Mouse (Mus musculus) ovary, postnatal 14 days (tissue): ENCODE measurements around the gene Zbtb9.
"Not testable (repeated sequence)": the region's sequence is repeated elsewhere in the genome, so short reads cannot be mapped to it uniquely, and the experiment has no call there.

Source experiments
- DNase-seq: peaks from one replicate; pipeline ENCODE4 v3.0.0; 2022; ENCODE audit warnings: low spot score

The Zbtb9 gene

DNA sequence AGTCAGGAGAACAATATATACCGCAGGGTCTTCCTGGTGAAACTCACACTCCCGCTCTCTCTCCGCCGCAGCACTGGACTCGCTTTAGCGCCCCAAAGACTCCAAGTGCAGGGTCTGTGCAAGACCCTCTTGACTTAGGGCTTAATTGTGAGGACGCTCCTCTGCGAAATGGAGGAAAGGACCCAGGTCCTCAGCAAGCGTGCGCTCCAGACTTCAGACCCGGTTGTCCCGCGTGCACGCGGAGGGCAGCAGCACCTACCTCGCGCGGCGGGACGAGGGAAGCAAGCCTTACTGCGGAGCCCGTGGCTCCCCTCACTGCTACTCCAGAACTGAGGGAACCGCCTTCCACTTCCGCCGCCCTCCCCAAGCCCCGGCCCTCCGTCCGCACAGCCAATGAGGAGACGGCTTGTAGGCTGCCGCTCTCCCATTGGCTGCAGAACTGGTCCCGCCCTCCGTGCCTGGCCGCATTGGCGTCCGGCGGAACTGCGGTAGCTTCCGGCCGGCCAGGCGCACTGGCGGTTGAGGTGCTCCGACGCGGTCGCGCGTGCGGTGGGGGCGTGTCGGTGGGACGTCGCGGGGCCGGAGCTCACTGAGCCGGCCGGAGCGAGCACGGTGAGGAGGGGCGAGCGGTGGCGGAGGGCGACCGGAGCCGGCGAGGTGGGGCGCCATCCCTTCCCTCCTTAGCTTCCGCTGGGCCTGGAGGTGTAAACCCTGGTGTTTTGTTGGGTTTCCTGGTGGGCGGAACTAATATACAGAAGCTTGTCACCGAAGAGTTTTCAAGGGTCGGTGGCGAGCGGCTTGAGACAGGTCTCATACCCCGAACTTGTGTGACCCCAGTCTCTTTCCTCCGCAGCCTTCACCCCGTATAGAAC lies at the start of gene Zbtb9:
Zbtb9 (plus strand) TSS at position 465 of the 872 bp plus-strand sequence.
- DNase-seq, result peak; percentile 94

DNA sequence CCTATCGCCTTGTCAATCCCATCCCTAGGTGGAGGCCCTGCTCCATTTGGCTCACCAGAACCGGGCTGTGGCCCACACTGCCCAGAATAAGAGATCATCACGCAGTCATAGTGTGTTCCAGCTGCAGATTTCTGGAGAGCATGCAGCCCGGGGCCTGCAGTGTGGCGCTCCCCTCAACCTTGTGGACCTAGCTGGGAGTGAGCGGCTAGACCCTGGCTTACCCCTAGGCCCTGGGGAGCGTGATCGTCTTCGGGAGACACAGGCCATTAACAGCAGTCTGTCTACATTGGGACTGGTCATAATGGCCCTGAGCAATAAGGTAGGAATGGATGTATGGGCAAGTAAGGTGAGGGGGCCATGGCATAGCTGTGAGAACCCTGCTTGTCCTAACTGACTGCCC lies 47.6 kb upstream of the Zbtb9 start:
- not testable (repeated sequence) for DNase-seq

DNA sequence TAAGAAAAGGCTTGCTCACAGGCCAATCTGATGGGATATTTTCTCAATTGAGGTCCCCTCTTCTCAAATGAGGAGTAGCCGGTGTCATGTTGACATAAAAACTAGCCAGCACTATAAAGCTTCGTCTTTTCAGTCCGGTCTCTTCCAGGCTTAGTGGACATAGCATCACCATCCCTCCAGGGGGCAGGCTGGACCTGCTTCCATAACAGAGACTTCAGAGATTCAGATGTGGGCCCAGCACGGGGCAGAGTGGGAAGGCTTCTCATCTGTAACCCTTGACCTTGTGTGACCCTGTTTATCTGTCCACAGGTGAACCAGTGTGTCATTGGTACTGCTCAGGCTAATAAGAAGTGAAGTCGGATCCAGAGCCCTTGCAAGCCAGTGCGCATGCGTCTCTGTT lies 41.2 kb upstream of the Zbtb9 start:
- not testable (repeated sequence) for DNase-seq

DNA sequence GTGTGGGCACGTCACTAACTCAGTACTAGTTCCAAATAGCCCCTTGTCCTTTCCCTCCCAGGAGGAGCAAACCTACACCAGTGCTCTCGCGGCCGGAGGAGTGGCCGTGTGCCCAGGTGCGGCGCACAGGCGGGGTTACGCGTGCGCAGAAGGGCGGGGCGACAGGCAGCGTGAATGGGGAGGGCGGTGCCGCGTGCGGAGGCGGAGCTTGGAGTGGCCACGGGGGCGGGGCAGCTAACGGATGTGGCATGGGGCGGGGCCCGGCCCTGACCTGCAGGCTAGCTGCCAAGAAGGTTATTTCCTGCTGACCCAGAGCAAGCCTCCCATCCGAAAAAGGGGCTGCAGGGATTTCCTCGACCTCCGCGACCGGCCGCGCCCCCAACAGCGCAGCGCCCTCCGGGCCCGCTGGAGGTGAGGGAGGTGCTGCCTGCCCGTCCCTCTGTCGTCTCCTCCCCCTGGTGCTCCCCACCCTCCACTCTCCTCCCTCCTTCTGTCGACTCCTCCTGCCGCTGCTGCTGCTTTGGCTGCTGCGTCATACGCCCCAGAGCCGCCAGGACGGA lies 40.0 kb upstream of the Zbtb9 start, which contains the start of gene Phf1:
Phf1 (plus strand) TSS at position 214 of the 560 bp plus-strand sequence.
- DNase-seq, result peak; percentile 99

DNA sequence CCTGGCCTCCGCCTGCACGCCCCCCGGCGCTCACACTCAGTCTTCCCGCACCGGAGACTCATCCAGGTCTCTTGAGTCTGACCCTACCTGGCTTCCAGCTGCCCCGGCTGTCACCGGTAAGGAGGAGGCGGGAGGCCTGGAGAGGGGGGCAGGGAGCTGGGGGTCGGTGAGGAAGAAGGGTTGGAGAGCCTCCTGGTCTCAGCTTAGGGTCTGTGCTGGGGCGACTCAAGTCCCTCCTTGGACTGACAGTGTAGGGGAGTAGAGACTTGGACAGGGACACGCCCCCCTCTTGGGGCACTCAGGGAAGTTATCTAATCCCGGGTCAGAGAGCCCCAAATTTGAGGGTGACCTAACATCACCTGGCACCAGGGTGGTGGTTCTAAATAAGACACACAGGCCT lies 39.5 kb upstream of the Zbtb9 start:
- no peak for DNase-seq

DNA sequence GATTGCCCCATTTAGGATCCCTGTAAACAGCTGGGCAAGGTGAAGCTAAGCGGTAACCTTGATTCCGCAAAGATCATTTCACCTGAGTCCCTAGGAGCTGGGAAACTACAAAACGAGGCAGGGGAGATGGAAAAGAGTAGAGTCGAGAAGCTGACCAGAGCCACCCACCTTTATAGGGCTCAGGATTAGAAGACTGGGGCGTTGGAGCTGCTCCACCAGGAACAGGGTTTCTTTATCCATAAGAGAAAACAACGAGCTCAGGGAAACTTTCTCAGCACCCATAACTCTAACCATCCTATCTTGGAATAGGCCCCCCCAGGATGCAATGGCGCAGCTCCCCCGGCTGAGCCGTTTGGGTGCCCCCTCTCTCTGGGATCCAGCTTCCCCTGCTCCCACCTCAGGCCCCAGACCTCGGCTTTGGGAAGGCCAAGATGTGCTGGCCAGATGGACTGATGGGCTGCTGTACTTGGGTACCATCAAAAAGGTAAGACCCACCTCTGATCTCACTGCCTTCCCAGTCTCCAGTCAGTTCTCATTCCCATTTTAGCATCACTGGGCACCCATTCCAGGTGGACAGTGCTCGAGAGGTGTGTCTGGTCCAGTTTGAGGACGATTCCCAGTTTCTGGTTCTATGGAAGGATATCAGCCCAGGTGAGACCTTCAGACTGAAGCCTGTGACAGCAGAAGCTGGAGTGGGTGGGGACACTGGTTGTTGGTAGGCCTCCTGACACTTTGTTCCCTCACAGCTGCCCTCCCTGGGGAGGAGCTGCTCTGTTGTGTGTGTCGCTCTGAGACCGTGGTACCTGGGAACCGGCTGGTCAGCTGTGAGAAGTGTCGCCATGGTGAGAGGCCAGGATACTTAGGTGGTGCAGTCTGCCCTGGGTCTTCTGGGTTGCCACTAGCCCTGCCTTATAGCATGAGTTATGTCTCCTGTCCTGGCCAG lies 38.8 kb upstream of the Zbtb9 start:
- DNase-seq, result no peak

DNA sequence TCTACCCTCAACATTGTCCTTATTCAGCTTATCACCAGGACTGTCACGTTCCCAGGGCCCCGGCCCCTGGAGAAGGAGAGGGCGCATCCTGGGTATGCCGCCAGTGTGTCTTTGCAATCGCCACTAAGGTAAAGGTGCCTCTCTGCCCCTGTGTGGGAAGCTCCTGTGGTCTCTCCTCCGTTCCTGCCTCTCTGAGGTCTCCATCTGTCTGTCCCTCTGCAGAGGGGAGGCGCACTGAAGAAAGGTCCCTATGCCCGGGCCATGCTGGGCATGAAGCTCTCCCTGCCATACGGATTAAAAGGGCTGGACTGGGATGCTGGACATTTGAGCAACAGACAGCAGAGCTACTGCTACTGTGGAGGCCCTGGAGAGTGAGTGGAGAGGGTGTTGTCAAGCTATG lies 37.9 kb upstream of the Zbtb9 start:
- DNase-seq, result no peak

DNA sequence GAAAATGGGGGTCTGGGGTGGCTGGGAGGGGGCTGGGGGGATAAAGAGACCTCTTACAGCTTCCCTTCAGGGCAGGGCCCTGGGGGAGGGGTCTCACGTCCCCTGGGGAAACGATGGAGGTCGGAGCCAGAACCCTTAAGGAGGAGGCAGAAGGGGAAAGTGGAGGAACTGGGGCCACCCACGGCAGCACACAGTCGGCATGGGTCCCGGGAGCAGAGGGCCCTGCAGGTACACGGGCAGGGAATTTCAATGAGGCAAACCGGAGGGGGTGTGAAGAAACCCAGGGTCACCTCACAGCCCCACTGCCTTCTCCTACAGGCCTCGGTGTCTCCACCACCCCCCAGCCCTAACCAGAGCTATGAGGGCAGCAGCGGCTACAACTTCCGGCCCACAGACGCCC lies 36.5 kb upstream of the Zbtb9 start:
- DNase-seq, result no peak

DNA sequence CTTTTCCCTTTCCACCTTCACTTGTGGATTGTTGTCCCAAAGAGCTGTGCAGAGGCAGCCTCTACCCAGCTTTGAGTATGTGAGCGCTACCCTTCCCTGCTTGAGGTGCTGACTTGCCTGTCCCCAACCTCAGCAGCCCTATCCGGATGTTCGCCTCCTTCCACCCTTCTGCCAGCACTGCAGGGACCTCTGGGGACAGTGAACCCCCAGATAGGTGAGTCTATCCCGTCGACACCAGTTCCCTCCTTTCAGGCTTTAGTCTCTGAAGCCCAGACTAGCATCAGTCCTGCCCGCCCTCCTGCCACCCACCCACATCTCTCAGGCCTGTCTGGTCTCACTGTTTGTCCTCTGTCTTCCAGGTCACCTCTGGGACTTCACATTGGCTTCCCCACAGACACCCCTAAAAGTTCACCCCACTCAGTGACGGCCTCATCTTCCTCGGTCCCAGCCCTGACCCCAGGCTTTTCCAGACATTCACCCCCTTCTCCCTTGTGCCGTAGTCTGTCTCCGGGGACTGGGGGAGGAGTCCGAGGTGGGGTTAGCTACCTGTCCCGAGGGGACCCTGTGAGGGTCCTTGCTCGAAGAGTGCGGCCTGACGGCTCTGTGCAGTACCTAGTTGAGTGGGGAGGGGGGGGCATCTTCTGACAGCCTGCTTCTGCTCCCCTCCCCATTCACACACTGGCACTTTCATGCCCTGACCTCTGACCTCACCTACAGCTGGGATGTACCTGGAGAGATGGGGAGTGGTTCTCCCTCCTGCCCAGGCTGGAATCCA lies 35.9 kb upstream of the Zbtb9 start:
- no peak for DNase-seq

DNA sequence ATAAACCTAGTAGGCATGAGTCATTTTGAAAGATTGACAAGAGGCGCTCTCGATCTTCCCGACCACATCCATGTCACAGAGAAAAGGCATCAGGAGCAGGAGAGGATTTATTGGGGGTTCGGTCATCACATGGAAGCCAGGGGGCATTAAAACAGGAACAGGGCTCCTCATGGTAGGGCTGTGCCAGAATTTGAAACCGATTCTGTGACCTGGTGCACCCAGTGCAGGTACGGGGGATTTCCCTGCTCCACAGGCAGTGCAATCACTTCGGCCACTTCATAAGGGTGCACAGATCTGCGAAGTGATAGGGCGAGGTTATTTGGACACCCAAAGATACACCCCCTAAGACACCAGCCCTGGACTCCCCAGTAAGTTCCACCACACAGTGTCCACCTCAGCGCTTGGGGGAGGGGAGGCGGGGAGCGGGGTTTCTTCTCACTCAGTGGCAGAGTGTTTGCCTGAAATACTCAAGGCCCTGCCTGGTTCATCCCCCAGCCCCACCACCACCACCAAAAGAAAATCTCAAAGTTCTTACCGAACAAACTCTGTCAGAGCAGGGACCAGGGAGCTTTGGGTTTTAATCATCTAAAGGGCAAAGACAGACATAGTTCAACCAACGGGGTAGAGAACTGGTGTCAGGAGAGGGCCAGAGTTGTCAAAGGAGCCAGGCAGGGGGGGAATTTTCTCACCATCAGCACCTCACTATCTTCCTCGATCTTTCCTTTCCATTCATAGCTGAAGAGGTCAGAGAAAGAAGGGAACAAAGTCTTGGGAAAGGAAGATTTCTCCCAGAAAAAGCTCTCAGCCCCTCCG lies 34.9 kb upstream of the Zbtb9 start:
- no peak for DNase-seq

DNA sequence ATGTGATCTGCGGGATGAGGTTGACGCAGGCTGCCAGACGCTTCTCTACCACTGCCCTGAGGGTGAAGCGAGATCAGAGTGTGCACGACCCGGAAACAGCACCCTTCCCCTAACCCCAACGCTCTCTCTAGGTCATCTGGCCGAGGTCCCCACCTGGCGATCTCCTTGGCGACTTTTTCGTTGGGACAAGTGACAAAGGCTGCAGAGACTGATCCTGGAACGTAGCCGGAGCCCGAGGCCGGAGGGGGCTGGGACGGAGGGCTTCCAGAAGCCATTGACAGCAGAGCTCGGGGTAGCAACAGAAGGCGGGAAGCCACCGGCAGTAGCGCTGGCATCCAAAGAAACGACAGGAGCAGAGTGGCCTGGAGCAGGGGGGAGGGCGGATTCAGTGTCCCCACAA lies 34.2 kb upstream of the Zbtb9 start:
- DNase-seq, result no peak

DNA sequence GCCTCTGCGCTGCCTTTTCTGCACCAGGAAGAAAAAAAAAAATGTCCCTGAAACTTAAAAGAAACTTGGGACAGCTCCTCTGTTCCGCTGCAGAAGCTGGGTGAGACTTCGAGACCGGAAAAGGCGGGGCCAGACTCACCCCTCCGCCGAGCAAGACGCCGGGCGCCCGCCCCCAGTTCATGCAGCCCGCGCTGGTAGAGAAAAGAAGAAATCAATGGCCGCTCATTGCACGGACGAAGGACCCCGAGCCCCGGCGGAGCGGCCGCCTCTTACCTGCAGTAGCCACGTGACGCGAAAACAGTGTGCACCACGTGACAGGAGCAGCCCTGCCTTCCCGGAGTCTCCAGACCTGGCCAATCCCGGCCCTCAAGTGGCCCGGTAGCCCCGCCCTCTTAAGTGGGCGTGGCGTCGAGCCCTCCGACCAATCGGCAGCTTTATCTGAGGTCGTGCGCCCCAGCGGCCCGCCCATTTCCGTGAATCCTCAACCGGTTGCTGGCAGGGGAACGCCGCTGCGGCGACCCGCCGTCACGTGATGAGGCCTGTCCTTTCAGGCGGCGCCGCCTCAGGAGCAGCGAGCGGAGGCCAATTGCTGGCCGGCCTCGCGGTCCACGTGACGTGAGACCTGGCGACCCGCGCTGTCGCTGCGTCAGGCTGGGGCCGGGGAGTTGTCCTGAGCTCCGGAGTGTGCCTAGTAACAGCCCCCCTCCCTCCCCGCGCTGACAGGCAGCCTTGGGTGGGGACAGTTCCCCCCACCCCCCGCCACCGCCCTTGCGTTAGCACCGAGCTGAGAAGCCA lies 33.6 kb upstream of the Zbtb9 start, which contains the start of gene Cuta:
Cuta (minus strand) TSS at position 392 of the 795 bp plus-strand sequence.
- DNase-seq, result peak; percentile 97

DNA sequence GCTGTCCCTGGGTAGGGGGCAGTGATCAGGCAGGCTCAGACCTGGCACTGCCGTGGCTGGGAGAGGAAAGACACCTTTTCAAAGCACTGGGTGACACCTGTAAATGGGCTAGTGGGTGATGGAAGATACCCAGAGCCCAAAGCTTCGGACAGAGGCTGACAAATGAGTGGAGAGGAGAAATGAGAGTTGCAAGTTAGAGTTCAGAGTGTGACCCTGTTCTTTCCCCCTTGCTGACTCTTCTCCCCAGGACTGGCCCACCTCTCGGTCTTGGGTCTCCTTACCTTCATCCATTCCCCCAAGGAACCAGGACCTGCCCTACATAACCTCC lies 33.0 kb upstream of the Zbtb9 start:
- no peak for DNase-seq

DNA sequence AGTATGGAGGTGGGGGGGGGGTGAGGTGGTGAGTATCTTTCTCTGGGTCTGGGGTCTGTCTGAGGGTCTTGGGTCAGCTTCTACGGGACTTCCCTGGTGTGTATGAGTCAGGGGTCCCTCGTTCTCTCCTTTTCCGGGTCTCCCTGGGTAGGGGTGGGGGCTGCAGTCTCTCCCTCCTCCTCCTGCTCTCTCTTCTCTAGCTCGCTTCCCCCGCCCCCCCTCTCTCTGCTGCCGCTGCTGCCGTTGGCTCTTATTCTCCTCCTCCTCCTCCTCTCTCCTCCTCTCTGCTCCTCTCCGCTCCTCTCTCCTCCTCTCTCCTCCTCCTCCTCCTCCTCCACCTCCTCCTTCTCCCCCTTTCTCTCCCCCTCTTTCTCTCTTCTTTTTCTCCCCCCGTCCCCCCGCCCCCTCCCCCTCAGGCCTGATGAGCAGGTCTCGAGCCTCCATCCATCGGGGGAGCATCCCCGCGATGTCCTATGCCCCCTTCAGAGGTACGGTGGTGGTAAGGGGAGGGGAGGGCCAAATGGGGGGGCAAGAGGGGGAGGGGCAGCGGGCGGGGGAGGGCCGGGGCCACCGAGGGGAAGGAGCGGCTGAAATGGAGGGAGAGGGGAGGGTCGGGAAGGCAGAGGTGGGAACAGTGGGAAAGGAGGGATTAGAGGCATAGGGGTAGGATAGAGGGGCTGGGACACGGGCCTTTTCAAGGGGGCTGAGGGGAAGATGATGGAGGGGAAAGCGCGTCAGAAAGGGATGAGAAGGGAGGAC lies 31.8 kb upstream of the Zbtb9 start, which contains the start of gene Syngap1:
Syngap1 (plus strand) TSS at position 223 of the 759 bp plus-strand sequence.
- DNase-seq, result no peak

DNA sequence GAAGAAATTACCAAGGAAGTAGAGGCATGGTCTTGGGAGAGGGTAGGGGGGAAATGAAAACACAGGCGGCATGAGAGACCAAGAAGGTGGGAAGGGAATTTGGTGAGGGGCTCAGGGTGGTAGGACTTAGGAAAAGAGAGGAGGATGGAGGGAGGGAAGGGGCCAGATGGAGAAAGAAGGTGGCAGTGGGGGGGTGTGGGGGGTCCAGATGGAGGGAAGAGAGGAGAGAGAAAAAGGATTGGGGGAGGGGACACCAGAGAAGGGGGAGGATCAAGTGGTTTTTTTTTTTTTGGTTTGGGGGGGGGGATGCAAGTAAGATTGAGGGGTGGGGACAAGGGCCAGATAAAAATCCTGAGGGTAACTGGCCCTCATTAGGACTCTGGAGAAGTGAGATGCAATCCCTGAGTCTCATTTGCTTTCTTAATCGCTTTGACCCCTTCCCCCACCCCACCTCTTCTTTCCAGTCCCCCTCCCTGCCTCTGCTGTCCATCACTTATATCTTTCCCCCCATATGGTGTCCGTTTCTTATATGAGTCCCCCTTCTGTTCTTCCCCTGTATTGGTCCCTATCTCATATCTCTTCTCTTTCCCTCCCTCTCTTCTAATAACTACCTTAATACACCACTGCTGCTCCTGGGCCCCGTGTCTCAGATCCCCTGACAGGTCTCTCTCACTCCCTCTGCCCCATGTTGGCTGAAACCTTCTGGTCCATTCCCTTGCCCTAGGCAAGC lies 31.0 kb upstream of the Zbtb9 start:
- no peak for DNase-seq

DNA sequence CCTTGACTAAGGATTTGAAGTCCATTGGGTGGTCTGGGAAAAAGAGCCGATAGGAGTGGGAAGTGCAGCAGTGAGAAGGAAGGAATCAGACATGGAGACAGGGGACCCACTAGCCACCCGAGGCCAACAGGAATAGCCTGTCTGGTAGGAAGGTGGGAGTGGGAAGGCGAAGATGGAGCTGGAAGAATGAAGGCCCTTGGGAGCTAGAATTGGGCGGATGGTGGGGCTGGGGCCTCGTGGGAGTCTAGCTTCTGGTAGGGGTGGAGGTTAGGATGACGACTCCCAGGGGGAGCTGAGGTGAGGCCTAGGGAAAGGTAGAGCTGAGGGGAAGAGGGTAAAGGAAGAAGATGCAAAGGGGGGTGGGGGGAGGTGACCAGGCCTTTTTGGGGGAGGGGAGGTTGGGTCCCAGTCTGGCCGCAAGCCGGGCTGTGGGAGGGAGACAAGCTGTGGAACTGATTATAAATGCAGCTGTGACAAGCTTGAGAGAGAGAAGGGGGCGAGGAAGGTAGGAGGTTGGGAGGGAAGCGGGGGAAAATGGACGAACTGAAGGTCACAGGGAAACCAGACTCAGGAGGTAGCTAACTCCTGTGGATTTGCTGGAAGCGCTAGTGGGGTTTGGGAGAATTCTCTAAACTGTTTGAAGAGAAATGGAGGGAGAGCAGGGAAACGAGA lies 27.0 kb upstream of the Zbtb9 start:
- DNase-seq, result no peak

DNA sequence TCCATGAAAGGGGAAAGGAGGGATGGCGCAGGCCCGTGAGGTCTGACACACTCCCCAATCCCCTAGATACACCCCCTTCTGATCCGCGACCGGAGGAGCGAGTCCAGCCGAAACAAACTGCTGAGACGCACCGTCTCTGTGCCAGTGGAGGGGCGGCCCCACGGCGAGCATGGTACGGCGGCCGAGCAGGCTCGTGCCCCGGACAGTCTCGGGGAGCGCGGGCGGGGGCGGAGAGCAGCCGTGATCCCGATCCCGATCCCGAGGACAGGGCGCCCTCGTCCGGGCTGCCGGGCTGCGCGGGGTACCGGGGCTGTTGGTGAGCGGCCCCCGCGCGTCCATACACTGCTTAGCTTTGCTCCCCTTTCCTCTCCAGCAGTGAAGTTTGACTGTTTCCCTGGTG lies 26.4 kb upstream of the Zbtb9 start:
- DNase-seq, result peak; percentile 77
